Mouse (Mus musculus) kidney, postnatal 0 days (tissue): ENCODE results near the gene Rbm4b. TPM values are rescaled to one million over a fixed set of nuclear protein-coding genes. Genes with fewer than 3 reads are reported as not detected.
A peak's percentile ranks its signal among the peaks of the same experiment; 100 is the strongest.

Experiments used
- ATAC-seq: fragments of 200-750 bp; cut with Nextera tagmentation; replicated peaks from 2 replicates; pipeline ENCODE4 v1.8.0; 2017; ENCODE audit warnings: low read depth, moderate number of reproducible peaks, moderate TSS enrichment, moderate library complexity; ENCODE audit not compliant: low FRiP score
- DNase-seq: peaks from one replicate; pipeline ENCODE4 v3.0.0-alpha.2; 2016; ENCODE audit warnings: low spot score
- H3K27ac ChIP-seq: fragments of 300-500 bp; sonication (generic); 2 replicates; pipeline ENCODE4 v1.5.1; 2014; ENCODE audit warnings: mild to moderate bottlenecking
- H3K27me3 ChIP-seq: fragments of 300-500 bp; sonication (generic); 2 replicates; pipeline ENCODE4 v1.6.1; 2014; ENCODE audit warnings: low read length, mixed read lengths; ENCODE audit not compliant: insufficient read depth
- H3K36me3 ChIP-seq: fragments of 300-500 bp; sonication (generic); 2 replicates; pipeline ENCODE4 v1.6.1; 2014; ENCODE audit warnings: low read length, mixed read lengths; ENCODE audit not compliant: insufficient read depth
- H3K4me1 ChIP-seq: fragments of 300-500 bp; sonication (generic); replicated peaks from 2 replicates; pipeline ENCODE4 v1.6.1; 2014; ENCODE audit warnings: antibody characterized with exemption, low read length, mixed read lengths; ENCODE audit not compliant: insufficient read depth
- H3K4me2 ChIP-seq: fragments of 300-500 bp; sonication (generic); 2 replicates; pipeline ENCODE4 v1.6.1; 2014; ENCODE audit warnings: mild to moderate bottlenecking, low read length, moderate library complexity, mixed read lengths
- H3K4me3 ChIP-seq: fragments of 300-500 bp; sonication (generic); replicated peaks from 2 replicates; pipeline ENCODE4 v1.5.1; 2014; ENCODE audit warnings: low read depth, low read length
- H3K9ac ChIP-seq: fragments of 300-500 bp; sonication (generic); 2 replicates; pipeline ENCODE4 v1.6.1; 2014; ENCODE audit warnings: low read depth, low read length
- H3K9me3 ChIP-seq: fragments of 300-500 bp; sonication (generic); replicated peaks from 2 replicates; pipeline ENCODE4 v1.6.1; 2016; ENCODE audit warnings: low read length, inconsistent platforms, mixed read lengths
- CTCF ChIP-seq: IDR thresholded peaks from 2 replicates; pipeline ENCODE4 v1.5.1; 2016; ENCODE audit warnings: antibody characterized with exemption, low read depth, mild to moderate bottlenecking, moderate library complexity
- WGBS: fragments of 180-500 bp; shearing (Covaris S2); extraction: QIAGEN DNeasy Blood & Tissue Kit; methylation state at CpG from one replicate; pipeline ENCODE4 v1.1.7; 2014; 5-methylcytosine and 5-hydroxymethylcytosine counted together
- polyA plus RNA-seq: library from polyadenylated mRNA; unstranded; fragments of >200 nt; fragmentation: Nextera tagmentation; extraction: Ambion mirVana; gene quantifications from 2 replicates; pipeline ENCODE4 v1.2.1, GENCODE M21; 2015

The Rbm4b gene
- 44.9 and 47.2 TPM in 2 replicates for polyA plus RNA-seq

DNA sequence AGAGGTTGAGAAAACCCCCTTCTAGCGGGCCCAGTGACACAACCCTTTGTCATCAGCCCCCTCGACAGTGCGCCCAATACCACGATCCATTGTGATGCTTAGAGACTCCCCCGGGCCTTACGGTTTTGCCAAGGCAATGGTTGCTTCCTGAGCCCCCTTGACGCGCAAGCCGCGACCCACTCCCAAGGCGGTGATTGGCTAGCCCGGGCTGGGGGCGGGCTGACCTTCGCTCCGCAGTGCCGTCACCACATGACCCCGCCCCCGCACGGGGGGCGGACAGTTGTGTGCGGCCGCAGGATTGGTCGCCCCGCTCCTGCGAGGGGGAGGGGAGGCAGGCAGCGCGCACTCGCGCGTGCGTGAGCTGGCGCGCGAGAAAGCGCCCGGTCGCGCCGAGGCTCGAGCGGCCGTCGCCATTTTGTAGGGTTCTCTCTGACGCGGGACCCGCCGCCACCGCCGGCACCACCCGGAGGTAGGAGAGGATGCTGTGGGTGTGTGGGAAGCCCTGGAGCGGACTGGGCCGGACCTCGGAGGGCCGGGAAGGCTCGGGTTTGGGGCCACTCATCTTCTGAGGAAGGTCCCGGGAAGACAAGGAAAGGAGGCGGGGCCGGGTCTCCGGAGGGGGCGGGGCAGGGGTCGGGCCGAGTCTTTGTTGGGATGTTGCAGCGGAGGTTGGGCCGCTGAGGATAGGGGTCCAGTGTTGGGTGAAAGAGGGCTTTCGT, at the start of gene Rbm4b:
Gene Rbm4b, plus strand, starts transcription at position 305 of the 719 bp plus-strand sequence.
- H3K4me1 ChIP-seq, result peaks cover 11% of the 10 kb centered on the region
- no peaks in the 10 kb centered on the region for H3K9me3 ChIP-seq
- H3K27ac ChIP-seq, result peak within 1 kb of the TSS; percentile 90
- H3K36me3 ChIP-seq, result no peaks in the 10 kb centered on the region
- no peak for TF ChIP-seq CTCF
- peak within 1 kb of the TSS; percentile 79 for H3K4me2 ChIP-seq
- H3K27me3 ChIP-seq, result no peaks in the 10 kb centered on the region
- under 1% methylated on average over 65 of the region's 65 CpGs for WGBS
- ATAC-seq (peak; percentile 95), DNase-seq (peak; percentile 95)
- peak within 1 kb of the TSS; percentile 76 for H3K9ac ChIP-seq
- peak within 1 kb of the TSS; percentile 64 for H3K4me3 ChIP-seq

- H3K9ac ChIP-seq, result no peak overlapping the region
- 76% methylated on average over 10 of the region's 10 CpGs for WGBS
- H3K4me2 ChIP-seq, result no peak overlapping the region
- TF ChIP-seq CTCF, result no peak
- H3K27ac ChIP-seq, result no peak overlapping the region
- no peaks in the 10 kb centered on the region for H3K36me3 ChIP-seq
- H3K27me3 ChIP-seq, result peaks cover 32% of the 10 kb centered on the region
- peaks cover 7% of the 10 kb centered on the region for H3K4me1 ChIP-seq
- ATAC-seq (no peak), DNase-seq (no peak)
- no peak overlapping the region for H3K4me3 ChIP-seq
- no peaks in the 10 kb centered on the region for H3K9me3 ChIP-seq
These were observed 47.5 kb upstream of the Rbm4b start for GRCm38 (mm10) chr19:4708765-4709164.

GRCm38 (mm10) chr19:4711098-4711600, 45.1 kb upstream of the Rbm4b start, which contains the start of gene Sptbn2:
Sptbn2 (plus strand) TSS chr19:4711167.
- H3K4me2 ChIP-seq, result peak within 1 kb of the TSS; percentile 94
- H3K27me3 ChIP-seq, result peaks cover 38% of the 10 kb centered on the region
- DNase-seq, result no peak
- WGBS, result 15% methylated on average over 13 of the region's 13 CpGs
- H3K36me3 ChIP-seq, result no peaks in the 10 kb centered on the region
- no peaks in the 10 kb centered on the region for H3K9me3 ChIP-seq
- no peak for TF ChIP-seq CTCF
- peak within 1 kb of the TSS; percentile 51 for H3K4me3 ChIP-seq
- H3K4me1 ChIP-seq, result peaks cover 7% of the 10 kb centered on the region
- no peak within 1 kb of the TSS for H3K27ac ChIP-seq
- no peak for ATAC-seq
- peak within 1 kb of the TSS; percentile 35; the same call in 1 of the 2 replicates for H3K9ac ChIP-seq

- H3K27me3 ChIP-seq, result peaks cover 38% of the 10 kb centered on the region
- H3K27ac ChIP-seq, result no peak overlapping the region
- H3K9me3 ChIP-seq, result no peaks in the 10 kb centered on the region
- H3K4me3 ChIP-seq, result peak overlapping the region; percentile 51
- peak overlapping the region; percentile 35; the same call in 1 of the 2 replicates for H3K9ac ChIP-seq
- H3K4me1 ChIP-seq, result peaks cover 7% of the 10 kb centered on the region
- ATAC-seq (peak; percentile 61; the same call in 1 of the 2 replicates), DNase-seq (no peak)
- H3K36me3 ChIP-seq, result no peaks in the 10 kb centered on the region
- 1% methylated on average over 45 of the region's 65 CpGs for WGBS
- TF ChIP-seq CTCF, result no peak
- peak overlapping the region; percentile 94 for H3K4me2 ChIP-seq
These were observed 44.6 kb upstream of the Rbm4b start for GRCm38 (mm10) chr19:4711601-4712155.

GRCm38 (mm10) chr19:4712156-4712780, 44.0 kb upstream of the Rbm4b start:
- Histone ChIP-seq H3K36me3 (no peaks in the 10 kb centered on the region), H3K9ac (peak overlapping the region; percentile 35; the same call in 1 of the 2 replicates), H3K4me2 (peak overlapping the region; percentile 94), H3K27me3 (peaks cover 38% of the 10 kb centered on the region), H3K27ac (no peak overlapping the region), H3K4me3 (peak overlapping the region; percentile 51), H3K9me3 (no peaks in the 10 kb centered on the region), H3K4me1 (peaks cover 7% of the 10 kb centered on the region)
- WGBS, result under 1% methylated on average over 60 of the region's 60 CpGs
- ATAC-seq (no peak), DNase-seq (peak; percentile 34)
- no peak for TF ChIP-seq CTCF
